Mouse (Mus musculus) right cerebral cortex, adult 2 months (tissue): ENCODE results near the gene Anapc5.

Experiments
- DNase-seq, 2 experiments: peaks; one replicate each; pipeline ENCODE4 v3.0.0; 2021 to 2022; ENCODE audit warnings: low spot score in 2 of 2

The Anapc5 gene

GRCm38 (mm10) chr5:122820777-122821523 is at the start of gene Anapc5:
Anapc5 (minus strand) TSS chr5:122821339.
- DNase-seq = peak; percentile 91 to 92

GRCm38 (mm10) chr5:122863053-122863452 is 41.9 kb upstream of the Anapc5 start:
- no peak for DNase-seq

- DNase-seq = no peak
These were observed 34.7 kb upstream of the Anapc5 start for GRCm38 (mm10) chr5:122855858-122856257.

- DNase-seq = no peak
These were observed 31.5 kb upstream of the Anapc5 start for GRCm38 (mm10) chr5:122852611-122853010.

GRCm38 (mm10) chr5:122850319-122851002 is 29.3 kb upstream of the Anapc5 start:
- peak; percentile 26 to 44 for DNase-seq

GRCm38 (mm10) chr5:122849521-122850318 is 28.6 kb upstream of the Anapc5 start, which contains the start of gene Rnf34:
Rnf34 (plus strand) TSS chr5:122850048.
- peak; percentile 95 to 96 for DNase-seq

GRCm38 (mm10) chr5:122843799-122844198 is 22.7 kb upstream of the Anapc5 start:
- DNase-seq = no peak

- DNase-seq = no peak
These were observed 20.0 kb upstream of the Anapc5 start for GRCm38 (mm10) chr5:122841126-122841525.

GRCm38 (mm10) chr5:122832996-122833395 is 11.9 kb upstream of the Anapc5 start:
- DNase-seq = no peak

- no peak for DNase-seq
These were observed 11.4 kb upstream of the Anapc5 start for GRCm38 (mm10) chr5:122832536-122832935.

- DNase-seq = no peak
These were observed 4.0 kb upstream of the Anapc5 start for GRCm38 (mm10) chr5:122825099-122825498.

GRCm38 (mm10) chr5:122824450-122824849 is 3.3 kb upstream of the Anapc5 start:
- no peak for DNase-seq

- no peak for DNase-seq
These were observed 2.8 kb upstream of the Anapc5 start for GRCm38 (mm10) chr5:122823976-122824375.

GRCm38 (mm10) chr5:122822441-122822840 is 1.3 kb upstream of the Anapc5 start:
- no peak for DNase-seq

- no peak for DNase-seq
These were observed 366 bp upstream of the Anapc5 start for GRCm38 (mm10) chr5:122821524-122821885.

GRCm38 (mm10) chr5:122812699-122813098 is 8.4 kb downstream of the Anapc5 start:
- DNase-seq = no peak

GRCm38 (mm10) chr5:122811364-122812079 is 9.6 kb downstream of the Anapc5 start:
- DNase-seq = peak; percentile 52 to 53

GRCm38 (mm10) chr5:122805503-122805902 is 15.6 kb downstream of the Anapc5 start:
- no peak for DNase-seq

- DNase-seq = no peak
These were observed 18.4 kb downstream of the Anapc5 start for GRCm38 (mm10) chr5:122802706-122803105.

GRCm38 (mm10) chr5:122801684-122802083 is 19.5 kb downstream of the Anapc5 start:
- no peak for DNase-seq

GRCm38 (mm10) chr5:122800345-122801010 is 20.7 kb downstream of the Anapc5 start:
- no peak for DNase-seq
